Mouse (Mus musculus): ENCODE data around the gene Prkcq.
"Not testable (repeated sequence)": the region's sequence is repeated elsewhere in the genome, so short reads cannot be mapped to it uniquely, and the experiment has no call there.

Gene Prkcq

DNA sequence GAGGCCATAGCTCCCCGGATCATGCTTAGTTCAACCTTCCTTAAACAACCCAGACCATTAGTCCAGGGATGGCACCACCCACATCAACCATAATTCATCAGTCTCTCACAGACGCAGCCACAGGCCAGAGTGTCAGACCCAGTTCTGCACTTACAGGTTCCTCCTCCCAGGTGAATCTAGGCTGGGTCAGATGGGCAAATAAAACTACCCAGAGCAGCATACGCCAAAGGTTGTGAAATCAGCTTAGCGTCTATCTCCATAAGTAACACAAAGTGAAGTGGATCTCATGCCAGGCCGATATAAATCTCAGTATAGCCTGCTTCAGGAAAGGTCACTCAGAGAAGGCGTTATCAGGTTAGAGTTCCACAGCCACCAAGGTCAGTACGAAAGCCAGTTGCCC is 126.9 kb downstream of the Prkcq start:
- DNase-seq = no peak

DNA sequence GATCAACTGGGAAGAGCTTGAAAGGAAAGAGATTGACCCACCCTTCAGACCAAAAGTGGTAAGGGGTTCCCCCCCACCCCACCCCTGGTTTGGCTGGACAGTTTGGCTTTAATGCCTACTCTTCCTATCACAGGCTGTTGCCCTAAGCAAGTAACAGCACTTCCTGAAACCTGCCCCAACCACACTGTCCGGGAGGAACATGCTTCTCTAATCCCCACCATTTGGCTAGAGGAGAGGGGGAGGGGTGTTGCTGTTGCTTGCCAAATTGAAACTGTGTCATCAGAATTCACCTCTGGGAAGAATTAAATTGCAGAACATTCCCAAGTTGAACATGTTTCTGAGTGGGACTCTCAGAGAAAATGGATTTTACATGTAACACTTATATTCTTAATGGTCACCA is 127.5 kb downstream of the Prkcq start:
- DNase-seq = no peak

DNA sequence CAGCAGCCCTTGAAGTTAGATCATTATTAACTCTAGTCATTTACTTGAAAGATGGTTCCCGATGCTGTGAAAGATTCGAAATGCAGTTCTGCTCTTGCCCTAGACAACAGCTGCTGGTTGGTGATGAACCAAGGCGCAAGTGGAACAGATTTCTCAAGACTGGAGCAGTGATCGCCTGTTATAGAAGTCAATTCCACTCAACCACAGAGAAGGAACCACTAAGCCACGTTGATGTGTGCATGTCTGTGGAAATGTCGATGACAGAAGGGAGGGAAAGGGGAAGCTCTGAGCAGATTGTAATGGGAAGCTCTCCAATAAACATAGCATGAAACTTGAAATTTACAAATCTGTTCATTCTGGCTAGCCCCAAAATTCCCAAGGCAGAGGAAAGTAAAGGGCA is 128.5 kb downstream of the Prkcq start:
- no peak for DNase-seq

DNA sequence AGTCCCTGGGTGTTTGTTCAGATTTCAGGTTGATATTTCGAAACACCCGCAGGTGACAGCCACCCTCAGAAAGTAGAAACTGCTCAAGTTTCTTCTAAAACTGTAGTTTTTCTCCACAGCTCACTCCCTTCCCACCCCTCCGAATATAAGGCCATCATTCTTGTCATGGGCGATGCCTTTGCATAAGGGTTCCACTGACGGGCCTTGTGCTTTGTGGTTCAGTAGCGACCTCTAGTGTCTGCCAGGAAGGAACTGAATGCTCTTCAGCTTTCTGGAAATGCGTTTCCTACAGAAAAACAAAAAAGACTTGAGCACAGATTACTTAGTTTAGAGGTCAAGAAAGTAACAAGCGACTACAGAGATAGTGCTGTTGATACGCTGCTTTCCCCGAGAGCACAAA is 148.3 kb downstream of the Prkcq start:
- no peak for DNase-seq

DNA sequence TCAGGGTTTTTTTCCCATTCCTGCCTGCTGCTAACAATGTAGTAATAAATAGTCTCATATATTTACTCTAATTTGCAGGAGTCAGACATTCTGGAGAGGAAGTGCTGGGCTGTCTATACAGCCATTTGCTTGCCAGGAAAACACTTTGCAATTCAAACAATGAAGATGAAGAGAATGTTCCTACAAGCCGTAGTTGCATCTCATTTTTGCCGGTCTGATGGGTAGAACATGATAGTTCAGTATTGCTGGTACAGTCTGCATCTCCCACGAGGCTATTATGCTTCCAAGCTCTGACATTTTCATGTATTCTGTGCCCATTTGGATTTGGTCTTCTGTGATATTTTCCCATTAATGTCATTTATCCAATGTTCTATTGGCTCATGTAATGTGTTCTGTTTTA is 150.5 kb downstream of the Prkcq start:
- DNase-seq = no peak

DNA sequence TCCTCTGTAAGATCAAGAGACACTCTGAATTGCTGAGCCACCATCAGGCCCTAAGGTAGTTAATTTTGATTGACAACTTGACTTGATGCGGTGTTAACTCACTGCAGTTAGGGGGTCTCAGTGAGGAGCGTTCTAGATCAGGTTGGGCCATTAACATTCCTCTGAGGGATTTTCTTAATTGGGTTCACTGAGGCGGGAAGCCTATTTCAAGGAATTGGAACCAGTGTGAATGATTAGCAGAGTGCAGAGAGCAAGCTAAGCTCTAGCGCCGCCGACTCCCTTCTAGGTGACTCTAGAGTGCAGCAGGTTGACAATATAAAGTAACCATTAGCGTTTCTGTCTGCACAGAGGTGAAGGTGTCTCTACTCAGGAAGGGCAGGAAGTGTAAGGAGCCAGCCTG is 155.4 kb downstream of the Prkcq start:
- DNase-seq = no peak

DNA sequence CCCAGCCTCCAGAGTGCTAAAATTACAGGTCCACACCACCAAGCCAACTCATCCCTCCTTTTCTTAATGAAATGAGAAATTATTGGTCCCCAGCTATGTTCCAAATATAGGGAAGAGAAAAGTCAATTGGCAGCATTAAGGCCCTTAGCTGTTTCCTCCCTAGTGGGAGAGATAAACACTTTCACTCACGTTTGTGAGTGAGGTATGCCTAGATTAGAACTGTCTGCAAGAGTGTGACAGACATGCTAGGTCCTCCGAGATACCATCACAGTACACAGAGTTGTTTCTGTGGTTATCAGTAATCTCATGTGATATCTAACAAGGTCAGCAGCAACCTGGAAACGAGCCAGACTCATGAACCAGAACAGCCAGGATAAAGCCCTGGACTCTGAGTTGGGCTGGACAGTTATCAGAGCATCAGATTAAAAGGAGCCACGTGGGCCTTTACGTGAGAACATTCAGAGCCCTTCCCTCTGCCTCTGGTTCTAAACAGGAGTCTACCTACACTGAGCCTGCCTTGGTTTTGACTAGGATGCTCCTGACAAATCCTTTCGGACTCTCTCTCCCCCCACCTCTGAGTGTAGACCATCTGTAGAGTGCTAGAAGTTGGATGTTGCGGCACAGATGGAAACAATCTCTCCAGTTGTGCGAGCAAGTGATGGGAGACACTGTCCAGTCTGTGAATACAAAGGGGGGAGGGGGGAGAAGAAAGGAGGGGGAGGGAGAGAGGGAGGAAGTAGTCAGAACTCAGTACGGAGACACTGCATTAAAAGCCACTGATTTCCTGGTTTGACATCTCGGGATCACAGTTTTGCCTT is 157.7 kb downstream of the Prkcq start:
- DNase-seq = no peak

DNA sequence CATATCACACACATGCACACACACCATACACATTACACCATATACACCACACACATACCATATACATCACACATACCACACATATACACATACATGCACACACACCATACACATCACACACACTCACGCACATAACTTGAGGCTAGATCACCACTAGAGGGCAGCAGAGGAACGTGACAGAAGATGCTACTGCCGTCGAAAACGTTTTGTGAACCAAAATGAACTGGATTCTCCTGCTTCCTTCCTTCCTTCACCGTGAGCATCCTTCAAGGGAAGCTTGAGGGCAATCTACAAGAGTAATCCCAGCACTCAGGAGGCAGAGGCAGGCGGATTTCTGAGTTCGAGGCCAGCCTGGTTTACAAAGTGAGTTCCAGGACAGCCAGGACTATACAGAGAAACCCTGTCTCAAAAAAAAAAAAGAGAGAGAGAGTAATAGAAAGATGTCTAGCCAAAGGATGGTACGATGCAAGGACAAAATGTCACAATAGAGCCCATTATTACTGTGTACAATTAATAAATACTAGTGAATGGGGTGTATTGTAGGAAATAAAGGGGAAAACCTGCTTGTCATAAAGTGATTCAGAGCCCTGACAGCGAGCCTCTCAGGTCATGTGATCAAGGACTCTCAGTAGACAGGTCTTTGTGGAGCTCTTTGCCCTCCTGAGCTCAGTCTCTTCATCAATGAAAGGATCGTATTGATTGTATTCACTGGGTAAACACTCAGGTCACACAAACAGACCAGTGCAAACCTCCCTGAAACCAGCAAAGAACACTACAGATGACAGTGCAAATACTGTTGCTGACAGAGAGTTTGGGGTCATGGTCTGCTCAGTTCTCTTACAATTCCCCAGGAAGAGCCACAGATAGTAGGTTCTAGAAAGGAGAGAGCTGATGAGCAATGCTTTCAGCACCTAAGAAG is 159.9 kb downstream of the Prkcq start:
- DNase-seq = peak; percentile 17 to 58

DNA sequence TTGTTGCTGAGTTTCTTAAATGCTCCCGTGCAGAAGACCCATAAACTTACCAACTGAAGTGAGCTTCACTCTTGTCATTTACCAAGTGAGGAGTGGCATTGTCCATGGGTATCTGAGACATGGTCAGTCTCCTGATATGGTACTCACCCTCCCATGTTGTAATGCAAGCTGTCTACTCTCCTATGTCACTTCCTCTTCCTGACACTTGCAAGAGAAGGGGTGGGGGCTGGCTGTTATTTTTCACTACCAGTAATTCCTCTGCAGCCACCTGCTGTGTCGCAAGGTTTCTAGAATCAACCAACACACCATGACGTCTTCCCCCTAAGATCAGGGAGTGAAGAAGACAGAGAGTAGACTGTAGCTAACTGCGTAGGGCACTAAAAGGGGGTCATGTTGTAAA is 160.6 kb downstream of the Prkcq start:
- peak; percentile 19 to 35 for DNase-seq

DNA sequence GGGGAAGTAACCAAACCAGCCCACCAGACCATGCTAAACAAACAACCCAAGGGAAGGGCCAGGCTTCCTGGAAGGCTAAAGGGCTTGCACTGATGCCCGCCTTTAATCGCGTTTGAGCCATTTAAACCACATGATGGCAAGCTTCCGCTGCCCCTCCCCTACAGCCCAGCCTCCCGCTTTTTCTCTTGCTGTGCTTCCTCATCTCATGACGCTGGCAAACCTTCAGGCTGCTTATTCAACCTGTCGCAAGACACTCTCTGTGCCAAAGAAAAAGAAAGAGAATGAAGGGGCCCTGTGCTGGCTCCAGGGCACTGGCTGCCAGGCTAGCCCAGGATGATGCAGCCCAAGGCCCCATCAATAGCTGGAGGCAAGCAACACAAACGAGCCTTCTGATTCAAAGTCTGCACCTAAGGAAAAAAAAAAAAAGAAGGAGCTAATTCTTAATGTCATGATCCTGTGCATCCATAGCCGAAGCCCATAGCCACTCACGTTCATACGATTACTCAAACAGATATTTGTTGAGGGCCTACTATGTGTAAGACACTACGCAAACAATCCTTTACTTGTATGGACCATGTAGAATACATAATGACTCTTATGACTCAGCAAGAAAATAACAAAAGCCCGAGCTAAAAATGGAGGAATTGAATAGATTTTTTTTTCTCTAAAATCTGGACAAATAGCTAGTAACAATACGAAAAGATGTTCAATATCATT is 161.6 kb downstream of the Prkcq start:
- DNase-seq = peak; percentile 58 to 66

DNA sequence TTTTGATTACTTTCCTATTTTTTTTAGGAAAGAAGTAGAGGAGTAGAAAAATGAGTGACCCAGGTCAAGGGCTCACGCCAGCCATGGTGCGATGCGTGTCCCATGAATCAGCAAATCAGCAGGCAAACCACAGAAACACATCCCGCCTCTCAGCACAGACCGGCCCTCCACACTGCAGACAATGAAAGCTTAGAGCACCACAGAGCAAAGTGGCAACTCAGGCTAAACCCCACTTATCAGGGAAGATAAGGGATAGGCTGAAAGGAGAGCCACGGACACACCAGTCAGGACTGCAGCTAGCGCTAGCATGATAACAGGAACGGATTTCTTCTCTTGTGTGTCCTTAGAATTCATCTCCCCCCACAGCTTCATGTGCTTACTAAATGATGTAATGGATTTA is 164.4 kb downstream of the Prkcq start:
- no peak for DNase-seq

DNA sequence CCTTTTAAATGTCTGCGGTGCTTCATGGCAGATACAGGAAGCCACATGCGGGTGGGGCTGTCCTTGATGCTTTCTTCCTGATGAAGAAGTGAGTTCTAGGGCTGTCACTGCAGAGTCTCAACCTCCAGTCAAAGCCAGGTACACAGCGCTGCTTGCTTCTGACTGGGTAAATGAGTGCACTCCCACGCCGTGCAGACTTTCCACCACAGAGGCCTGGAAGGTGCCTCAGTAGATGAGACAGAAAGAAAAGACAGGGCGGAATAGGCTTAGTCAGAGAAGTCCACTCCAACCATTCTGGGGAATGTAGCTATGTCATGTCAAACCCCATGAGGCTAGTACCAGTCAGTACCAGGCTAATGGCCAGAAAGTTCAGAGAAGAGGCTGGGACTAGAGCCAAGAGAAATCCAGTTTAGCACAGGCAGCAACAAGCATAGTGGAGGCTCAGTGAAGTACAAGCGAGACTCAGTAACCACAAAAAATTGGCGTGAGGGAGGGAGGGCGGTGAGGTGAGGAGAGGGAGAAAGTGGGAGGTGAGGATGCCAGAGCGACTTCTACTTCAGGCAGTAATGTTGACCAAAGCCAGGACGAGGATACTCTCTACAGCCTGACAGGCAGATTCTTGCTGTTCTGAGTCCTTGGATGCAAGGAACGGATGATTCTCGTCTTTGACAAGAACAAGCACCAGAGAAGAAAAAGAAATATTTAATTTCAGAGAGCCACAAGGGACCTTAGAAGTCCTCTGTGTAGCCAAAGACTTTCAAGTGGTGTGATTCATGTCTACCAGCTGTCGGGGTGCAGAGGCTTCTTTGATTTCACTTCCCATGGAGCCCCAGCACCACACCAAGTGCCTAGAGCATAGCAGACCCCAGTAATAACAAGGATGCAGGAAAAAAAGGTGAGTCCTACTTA is 167.3 kb downstream of the Prkcq start:
- no peak for DNase-seq

DNA sequence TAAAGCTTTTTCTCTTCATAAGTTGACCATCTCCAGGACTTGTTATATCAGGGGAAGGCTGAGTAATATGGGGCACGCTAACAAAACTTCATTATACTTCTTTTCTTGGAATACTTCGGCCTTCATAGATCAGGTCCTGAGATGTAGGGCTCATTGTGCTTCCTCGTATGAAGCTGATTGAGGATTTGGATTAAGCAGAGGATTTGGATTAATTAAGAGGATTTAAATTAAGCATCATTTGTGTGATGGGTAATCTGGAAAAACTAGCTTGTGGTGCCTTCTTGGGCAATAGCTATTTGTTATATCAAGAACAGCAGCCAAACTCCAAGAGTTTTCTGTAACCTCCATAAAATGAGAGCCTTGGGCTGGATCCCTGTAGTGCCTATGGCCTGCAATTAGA is 172.8 kb downstream of the Prkcq start:
- no peak for DNase-seq

DNA sequence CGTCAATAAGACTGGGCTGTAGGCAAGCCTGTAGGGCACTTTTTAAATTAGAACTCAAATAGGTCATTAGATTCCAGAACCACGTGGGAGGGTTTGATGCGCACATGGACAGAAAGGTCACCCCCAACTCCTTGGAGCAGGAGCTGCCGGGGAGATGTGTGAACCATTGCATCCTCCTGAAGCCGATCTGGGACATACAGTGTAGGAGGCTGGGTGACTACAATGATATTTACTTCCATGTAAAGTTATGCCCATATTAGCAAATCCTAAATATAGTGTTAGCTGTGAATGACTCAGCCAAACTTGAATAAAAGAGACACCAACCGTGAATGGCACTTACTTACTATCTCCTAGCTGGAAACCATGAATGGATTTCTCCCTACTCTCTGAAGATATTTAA is 174.5 kb downstream of the Prkcq start:
- DNase-seq = not testable (repeated sequence)

DNA sequence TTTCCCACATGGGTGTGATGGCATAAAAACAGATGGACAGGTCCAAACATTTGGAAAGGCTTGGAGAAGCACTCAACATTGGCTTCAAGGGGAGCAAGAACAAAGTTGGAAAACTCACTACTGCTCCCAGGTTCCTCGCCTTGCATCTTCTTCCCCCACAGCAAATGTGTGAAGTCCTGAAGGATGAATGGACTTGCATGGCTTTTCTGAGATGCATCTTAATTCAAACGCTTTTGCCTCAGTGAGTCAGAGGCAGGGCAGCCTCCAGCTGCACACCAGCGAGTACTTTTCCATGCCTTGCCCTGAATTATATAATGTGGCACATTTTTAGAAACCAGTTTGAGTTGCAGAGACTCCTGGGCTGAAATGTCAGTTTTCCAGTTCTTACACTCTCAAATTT is 175.9 kb downstream of the Prkcq start:
- DNase-seq = no peak
